Mouse (Mus musculus) left cerebral cortex, postnatal 4 days (tissue): ENCODE measurements around the gene Amotl2. TPM values are rescaled to one million over a fixed set of nuclear protein-coding genes. Genes with fewer than 3 reads are reported as not detected.

Source experiments
- DNase-seq: peaks from one replicate; pipeline ENCODE4 v3.0.0-alpha.2; 2022
- intact Hi-C: fragments of 180-260 bp; cut with DNase I; formaldehyde crosslinking; loops from one replicate; pipeline ENCODE4 v1.15.1; 2025
- total RNA-seq, 2 experiments: library from RNA; stranded (reverse); gene quantifications; 2 replicates each; pipeline ENCODE4 v1.2.3; 2021

The Amotl2 gene
- total RNA-seq: 10 to 100 TPM; 42.3 to 45.5 TPM

DNA sequence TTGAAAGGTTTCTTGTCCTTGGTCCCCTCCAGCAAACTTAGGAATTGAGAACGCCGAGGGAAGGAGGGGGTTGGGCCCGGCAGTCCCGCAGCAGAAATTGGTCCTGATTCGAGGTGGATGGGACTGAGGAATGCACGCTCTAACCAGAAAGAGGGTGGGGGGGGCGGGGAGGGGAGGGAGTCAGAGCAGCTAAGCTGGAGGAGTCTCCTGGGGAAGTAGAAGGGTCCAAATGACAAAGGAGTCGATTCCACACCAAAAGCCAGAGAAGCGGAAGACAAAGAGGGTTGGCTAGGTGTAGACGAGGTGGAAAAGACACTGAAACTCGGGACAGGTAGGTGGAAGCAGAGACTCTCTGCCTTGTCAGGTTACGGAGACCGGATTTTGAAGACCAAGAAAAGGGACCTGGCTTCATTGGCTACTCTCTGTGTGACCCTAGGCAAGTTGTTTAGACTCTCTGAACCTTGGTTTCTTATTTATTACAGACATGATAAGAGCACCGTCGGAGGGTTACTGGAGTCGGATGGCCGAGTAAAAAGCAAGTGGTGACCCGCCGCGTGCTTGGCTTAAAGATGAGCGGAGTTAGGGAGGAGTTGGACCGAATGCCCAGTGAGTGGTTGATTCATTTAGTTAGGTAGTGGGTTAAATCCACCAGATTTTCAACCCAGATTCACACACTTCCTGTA is at the start of gene Amotl2:
Amotl2 (plus strand) TSS at position 192 of the 683 bp plus-strand sequence.
- intact Hi-C loops: loop anchor here (5.0 kb wide), 2 partner anchors 66 to 79 kb away; no protein-coding TSS in a partner anchor
- no peak for DNase-seq

DNA sequence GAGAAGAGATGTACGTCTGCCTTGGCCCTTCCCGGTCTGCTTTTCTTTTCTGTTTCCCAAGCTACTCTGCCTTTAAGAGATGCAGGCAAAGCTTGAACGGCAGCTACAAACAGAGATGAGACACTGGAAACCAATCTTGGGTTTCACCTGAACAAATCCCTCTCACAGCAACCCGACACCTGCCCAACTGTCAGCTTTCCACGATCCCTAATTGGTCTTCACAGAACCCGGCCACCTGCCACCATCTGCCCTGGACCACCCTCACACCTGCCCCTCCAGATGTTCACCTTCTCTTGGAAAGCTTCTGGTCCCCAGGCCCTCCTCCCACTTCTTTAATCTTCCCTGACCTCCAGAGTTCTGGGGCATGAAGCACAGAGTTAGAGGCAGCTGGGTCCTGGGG is 48.4 kb upstream of the Amotl2 start:
- DNase-seq: no peak
- intact Hi-C loops: no loop called here

DNA sequence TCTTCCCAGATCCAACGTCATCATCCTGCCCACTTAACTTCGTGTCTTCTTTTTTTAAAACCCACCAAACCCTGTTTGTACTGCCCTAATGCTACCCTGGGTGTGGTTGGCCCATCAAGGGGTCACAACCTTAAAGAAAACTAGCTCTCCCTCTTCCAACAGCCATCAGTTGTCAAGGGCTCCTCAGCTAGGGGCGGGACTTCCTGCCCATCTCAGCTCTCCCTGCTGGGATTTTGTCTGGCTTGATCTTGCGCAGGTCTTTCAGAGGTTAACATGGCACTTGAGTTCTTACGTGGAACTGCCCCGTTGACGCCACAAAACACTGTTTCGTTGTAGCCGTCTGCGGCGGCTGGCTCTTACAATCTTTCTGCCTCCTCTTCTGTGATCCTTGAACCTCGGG is 47.6 kb upstream of the Amotl2 start:
- intact Hi-C loops: no loop called here
- DNase-seq: no peak

DNA sequence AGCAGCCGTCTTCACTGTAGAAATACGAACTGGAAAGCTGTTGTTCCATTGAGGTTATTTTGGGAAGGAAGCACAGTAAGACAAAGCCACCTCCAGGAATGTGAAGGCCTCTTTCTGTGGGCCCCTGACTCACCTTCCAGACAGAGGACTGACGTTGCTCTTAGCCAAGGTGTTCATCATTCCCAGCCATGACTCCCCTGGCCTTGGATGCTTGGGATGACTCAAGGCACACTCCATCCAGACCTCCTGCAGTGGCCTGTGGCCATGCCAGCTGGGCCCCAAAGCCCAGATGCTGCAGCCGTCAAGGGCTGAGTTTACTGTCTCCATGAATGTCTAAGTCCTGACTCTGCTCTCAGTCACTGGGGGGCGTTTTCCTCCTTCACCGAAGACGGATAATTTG is 43.1 kb upstream of the Amotl2 start:
- no peak for DNase-seq
- intact Hi-C loops: no loop called here

DNA sequence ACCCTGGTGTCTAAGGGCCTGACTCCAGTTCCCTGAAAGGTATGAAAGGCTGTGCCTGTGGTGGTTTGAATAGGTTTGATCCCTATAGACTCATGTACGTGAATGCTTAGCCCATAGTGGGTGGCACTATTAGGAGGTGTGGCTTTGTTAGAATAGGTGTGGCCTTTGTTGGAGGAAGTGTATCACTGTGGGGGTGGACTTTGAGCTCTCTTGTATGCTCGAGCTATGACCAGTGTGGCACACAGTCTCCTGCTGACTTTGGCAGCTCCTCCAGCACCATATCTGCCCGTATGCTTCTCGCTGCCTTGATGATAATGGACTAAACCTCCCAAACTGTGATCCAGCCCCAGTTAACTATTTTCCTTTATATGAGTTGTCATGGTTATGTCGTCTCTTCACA is 40.5 kb upstream of the Amotl2 start:
- intact Hi-C loops: no loop called here
- no peak for DNase-seq

DNA sequence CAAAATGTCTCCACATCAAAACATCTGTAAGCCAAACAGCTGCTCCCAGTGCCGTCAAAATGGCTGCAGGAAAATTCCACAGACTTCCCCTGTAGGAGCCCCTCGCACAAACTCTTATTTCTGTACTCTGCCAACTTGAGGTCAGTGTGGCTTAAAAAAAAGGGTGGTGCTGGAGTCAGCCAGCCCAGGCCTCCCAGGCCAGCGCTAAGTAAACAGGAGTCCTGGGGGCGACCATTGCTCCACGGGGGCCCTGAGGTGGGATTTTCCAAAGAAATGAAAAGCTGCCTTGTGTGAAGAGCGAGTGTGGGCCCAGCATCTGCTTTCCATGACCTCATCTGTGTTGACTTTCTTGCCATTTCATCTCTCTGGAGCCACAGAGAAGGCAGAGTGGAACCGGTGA is 35.0 kb upstream of the Amotl2 start:
- intact Hi-C loops: no loop called here
- no peak for DNase-seq

DNA sequence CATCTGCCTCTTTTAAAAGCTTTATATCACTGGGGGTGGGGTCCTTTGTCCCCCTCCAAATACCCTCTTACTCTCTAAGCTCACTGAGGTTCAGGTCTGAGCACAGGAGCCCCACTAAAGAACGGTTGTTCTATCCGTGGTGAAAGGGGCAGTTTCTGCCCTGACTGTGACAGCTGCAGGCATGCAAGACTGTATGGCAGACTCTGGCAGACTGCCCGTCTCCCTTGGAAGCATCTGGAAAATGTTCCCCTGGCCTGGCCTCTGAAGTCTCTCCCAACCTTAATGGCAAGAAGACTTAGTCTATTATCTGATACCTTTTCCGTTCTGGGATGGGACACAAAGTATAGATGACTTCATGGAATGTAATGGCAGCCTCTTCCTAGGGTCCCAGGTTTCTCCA is 28.5 kb upstream of the Amotl2 start:
- DNase-seq: peak; percentile 86
- intact Hi-C loops: no loop called here

DNA sequence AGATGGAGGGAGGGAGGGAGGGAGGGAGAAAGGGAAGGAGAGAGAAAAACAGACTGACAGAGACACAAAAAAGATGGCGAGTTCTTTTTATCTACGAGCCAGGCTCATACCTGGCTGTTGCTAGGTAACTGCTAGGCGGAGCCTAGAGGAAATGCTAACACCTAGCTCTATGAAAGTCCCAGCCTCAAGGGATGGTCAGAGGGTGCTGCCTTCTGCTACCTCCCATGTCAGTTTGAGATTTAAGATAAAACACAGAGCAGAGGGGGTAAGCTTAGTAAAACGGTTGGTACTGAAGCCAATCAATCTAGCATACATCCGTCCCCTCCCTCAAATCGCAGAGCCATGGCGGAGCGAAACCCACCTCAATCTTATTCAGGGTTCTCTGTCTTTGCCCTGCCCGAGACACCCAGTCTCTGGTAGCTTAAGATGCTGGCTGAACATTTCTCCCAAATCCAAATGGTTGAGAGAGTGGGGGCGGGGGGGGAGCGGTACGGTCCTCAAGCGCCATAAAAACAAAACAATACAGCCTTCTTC is 27.0 kb upstream of the Amotl2 start:
- DNase-seq: no peak
- intact Hi-C loops: no loop called here

DNA sequence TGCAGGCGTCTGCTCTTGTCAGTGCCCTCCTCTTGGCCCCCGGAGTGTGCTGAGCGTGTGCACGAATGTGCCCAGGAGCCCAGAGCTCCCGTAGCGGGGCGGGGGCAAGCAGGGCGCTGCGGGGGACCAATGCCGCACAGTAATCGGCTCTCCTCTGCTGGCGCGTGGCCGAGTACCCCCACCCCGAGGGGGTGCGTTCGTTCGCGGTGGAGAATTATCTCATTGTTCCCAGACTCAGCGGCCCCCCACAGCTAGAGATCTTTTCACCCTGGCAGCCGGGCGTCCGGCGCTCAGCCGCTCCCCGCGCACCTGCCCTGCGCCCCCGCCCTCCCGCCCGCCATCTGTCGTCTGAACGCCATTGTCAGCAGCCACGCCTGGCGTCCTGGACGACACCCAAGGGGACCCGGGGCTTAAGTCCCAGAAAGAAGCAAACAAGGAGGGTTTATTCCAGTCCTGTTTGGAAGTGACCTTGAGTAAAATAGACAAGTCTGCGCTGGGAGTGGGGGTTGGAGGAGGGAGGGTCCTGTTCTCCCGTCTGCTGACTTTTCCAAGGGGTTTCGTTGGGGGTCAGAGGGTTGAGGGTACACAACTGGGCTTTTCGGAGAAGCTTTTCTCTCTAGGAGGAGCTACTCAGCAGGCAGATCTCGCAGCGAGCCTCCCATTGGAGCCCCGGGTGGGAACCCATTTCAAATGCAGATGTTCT is 26.4 kb upstream of the Amotl2 start:
- peak; percentile 93 for DNase-seq
- intact Hi-C loops: no loop called here

DNA sequence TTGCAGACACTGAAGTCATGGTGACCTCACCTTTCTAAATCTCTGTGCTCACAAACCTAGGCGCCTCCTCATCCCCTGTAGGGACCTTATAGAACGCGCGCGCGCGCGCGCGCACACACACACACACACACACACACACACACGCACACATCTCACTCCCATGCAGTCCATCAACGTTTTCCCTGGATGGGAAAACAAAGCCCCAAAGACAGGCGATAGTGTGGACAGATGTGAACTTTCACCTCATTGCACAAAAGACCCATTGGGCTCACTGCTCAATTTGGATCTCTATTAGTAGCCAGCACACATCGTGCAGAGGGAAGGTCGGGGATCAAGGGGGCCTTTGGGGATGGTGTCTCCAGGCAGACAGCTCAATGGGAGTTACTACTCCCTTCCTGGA is 25.6 kb upstream of the Amotl2 start:
- intact Hi-C loops: no loop called here

DNA sequence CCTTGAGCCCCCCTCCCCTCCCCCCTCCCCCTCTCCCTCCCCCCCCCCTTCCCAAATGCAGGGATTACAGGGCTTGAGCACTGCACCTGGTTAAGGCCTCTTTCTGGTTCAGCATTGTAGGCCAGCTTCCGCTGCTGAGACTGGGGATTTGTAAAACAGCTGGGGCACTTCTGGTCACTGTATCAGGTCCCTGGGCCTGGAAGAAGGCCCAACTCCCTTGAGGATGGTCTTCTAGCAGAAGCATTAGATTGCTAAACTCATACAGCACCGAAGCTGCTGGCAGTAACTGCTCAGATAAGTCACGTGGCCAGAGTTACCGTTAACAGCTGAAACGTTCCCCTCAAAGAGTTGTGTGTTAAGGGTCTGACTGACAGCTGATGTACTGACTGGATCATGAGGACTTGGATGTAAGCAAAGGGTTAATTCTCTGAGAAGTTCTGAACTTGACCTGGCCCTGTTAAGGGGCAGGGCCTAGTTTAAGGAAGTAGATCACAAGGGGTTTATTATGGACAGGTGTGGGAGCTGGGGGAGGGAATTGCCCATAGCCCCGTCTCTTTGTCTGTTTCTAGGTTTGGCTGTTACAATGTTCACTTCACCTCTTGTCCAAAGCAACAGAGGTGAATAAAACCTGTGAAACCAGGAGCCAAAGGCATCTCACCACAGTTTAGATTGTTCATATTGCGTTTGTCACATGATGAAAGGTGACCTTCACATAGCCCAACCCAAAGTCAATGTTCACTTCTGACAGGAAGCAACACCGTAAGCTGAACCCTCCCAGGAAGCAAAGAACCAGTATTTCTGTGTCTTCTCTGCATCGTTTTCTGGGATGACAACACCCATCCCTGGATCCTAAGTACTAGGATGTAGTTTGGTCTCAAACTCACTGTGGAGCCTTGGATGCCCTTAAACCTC is 23.7 kb upstream of the Amotl2 start:
- intact Hi-C loops: no loop called here
- DNase-seq: no peak

More for the DNA sequence above, 25.6 kb upstream of the Amotl2 start:
- peak; percentile 34 for DNase-seq

DNA sequence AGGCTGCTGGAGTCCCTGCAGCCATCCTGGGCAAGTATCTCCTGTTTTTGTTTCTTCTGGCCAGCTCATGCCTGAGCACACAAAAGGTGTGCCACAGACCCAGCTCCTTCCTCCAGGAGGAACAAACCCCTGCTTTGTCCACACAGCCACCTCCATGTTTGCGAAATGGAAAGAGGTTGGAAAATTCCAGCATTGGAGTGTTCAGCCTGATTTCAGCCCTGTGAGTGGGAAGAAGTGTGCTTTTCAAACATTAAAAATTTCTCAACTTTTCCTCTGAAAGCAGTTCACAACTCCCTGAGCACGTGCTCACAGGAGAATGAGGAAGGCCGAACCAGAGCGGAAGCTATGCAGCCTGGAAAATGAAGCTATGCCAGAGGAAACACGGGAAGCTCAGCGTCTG is 15.4 kb upstream of the Amotl2 start:
- intact Hi-C loops: no loop called here
- DNase-seq: no peak

DNA sequence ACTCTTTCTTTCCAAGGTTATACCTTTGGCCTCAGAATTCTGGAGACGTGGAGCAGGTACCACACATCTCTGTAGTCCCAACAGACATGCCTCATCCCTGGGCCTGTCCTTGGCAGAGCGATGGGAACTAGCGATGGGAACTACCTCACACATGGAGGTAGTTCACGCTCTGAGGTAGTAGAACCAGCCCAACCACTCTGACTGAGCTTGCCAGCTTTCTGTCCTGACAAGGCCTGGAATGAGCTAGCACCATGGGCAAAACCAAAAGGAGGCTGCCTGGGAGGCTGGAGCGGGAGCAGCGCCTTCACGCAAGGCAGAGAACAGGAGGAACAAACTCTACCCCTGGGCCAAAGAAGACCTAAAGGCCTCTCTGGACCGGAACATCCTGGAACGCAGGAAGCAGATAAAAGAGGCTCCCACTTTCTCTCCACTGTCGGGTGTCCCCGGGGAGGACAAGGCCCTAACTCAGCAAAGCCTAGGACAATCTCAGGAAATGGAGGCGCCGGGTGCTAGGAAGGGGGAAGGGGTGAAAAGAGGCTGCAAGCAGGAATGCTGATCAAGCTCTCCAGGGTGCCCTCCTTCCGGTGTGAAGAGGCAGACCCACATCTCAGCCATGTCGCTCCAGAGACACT is 6.9 kb upstream of the Amotl2 start:
- DNase-seq: no peak
- intact Hi-C loops: no loop called here

DNA sequence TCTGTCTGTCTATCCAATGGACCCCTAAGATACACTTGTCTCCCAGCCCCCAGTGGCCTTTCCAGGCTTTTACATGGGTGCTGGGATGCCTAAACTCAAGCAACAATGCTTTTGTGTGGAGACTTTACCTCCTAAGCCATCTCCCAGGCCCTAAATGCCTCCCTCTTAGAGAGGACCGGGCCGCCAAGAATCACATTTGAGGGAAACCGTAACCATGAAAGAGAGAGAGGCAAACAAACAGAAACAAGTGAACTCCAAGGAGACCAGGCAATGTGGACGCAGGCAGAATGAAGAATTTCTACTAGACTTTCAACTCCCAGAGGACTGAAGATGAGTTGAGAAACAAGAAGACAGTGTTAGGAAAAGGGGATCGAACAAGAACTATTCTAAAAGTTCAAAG is 6.0 kb upstream of the Amotl2 start:
- intact Hi-C loops: no loop called here
- DNase-seq: no peak

DNA sequence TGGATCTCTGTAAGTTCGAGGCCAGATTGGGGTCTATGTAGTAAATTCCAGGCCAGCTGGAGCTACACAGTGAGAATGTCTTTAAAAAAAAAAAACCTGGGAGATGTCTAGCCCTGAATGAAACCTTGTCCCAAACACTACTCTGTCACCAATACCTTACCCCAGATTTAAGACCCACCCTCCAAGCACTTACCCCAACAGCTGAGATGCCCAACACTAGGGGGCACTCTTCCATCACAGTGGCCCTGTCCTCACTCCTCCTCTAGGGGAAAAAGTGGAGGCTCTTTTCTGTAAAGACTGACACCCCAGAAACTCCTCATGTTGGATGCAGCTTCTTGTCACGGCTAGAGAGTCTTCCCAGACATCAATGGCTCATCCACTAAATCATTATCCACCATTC is 2.7 kb upstream of the Amotl2 start:
- DNase-seq: peak; percentile 51

DNA sequence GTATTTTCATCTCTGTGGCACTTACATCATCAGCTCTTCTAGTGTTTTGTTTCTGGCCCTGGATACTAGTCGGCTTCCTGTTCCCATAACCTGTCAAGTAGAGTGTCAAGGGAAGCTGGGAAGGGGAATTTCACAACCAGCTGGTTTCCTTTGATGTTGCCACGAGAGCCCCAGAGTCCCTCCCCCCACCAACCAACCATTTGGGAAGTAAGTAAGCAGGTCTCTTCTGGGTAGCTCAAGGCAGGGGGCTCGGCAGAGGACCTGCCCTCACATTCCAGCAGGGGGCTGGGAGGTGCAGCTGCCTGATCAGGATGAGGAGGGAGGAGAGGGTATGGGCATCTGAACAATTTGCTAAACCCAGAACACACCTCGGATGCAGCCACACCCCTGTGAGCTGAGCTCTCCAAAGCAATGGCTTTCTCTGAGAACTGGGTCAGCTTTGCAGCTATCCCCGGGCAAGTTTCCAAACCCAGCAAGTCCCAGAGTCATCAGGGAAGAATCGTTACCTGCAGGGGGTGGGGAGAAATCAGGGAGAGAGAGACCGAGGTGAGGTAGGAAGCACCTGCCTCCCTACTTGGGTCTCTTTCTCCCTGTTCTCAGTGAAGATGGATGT is 1.5 kb upstream of the Amotl2 start:
- intact Hi-C loops: loop anchor here (5.0 kb wide), 2 partner anchors 67 to 78 kb away; no protein-coding TSS in a partner anchor
- DNase-seq: no peak

More for the DNA sequence above, 2.7 kb upstream of the Amotl2 start:
- intact Hi-C loops: no loop called here

DNA sequence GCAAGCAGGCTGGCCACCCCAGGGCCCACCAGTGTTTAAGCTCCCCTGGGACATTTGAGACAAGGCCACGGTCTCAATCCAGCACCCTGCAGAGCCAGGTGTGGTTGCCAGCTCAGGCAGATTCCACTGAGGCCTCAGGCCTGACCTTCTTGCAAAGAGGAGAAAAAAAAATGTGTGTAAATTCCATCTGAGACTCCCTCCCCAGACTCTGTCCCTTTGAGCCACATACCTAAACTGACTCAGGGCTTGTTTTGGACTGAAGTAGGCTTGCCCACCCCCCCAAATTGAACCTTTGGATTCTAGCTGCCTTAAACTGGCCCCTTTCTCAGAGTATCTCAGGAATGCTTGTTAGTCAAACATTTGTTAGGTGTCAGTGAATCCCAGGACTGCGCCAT is 969 bp upstream of the Amotl2 start:
- intact Hi-C loops: loop anchor here (5.0 kb wide), 2 partner anchors 67 to 78 kb away; no protein-coding TSS in a partner anchor

DNA sequence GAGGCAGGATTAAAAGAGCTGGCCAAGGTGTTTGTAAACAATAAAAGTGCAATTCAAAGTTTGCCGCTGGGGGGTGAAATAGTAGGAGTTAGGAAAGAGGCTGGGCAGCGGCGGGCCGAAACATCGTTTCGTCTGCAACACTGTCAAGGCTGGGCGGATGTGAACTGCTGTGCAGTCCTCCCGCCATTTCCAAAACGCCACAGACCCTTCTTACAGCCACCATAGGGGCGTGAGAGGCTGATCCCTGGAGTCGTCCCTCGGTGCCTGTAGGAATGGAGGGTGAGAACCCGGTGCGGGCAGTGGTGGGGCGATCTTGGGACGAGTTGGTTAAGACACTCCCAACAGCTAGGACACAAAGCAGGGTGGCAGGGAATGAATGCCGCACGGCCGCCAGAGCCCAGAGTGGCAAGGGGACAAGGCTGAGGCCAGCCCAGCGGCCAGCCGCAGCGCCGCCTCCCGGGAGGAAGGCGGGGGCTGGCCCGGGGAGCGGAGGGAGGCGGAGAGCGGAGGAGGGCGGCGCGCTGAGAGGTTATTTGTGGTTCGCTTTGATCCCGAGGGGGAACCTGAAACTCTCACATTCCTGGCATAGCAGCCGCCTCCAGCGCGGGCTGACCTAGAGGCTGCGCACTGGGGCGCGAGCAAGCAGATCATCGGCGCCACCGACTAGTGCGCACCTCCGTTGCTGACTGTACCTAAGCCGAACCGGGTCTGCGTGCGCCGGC is 853 bp downstream of the Amotl2 start:
- peak; percentile 76 for DNase-seq
- intact Hi-C loops: loop anchor here (5.0 kb wide), 2 partner anchors 65 to 80 kb away; no protein-coding TSS in a partner anchor

More for the DNA sequence above, 969 bp upstream of the Amotl2 start:
- no peak for DNase-seq
